Mouse (Mus musculus): ENCODE measurements around the gene Trappc11. TPM values are rescaled to one million over a fixed set of nuclear protein-coding genes. Genes with fewer than 3 reads are reported as not detected.

The Trappc11 gene
- 28.7 TPM for polyA plus RNA-seq (2014; fragmentation: Illumina TruSeq; extraction: RNeasy Lipid Tissue Mini Kit (QIAGEN cat#74804); ENCODE audit: low replicate concordance)

DNA sequence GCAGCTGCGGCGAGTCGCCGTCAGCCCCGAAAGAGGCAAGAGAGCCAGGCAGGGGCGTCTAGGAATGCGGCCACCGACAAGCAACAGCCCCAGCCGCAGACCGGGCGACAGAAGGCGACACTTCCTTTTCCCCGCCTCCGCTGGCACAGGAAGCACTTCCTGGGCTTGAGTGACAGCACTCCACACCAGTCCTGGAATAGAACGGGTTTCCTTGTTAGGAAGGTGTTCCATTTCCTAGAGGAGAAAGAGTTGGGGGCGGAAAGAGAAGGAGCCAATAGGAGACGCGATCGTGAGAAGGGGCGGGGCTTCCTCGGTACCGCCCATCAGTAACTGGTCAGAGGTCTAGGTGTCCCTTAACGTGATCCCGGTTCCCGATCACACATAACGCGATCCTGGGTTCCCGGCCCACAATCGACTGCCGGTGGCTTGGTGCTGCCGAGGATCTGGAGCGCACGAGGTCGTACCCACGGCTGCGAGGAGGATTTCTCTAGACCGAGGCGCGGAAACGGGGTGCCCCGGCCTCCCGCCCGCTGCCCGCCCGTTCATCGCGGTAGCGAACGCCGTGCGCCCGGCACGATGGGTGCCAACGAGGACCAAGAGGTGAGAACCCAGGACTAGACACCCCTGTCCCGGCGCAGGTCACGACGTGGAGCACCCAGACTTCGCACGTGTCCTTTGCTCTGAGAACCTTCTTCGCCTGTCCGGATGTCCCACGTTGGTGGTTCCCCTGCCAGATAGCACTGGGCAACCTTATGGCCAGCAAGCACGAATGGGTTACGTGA is at the start of gene Trappc11, which contains the start of gene Rwdd4a:
Gene Trappc11, minus strand, starts transcription at position 127 of the 782 bp plus-strand sequence.
Gene Rwdd4a, plus strand, starts transcription at position 321 of the 782 bp plus-strand sequence.

DNA sequence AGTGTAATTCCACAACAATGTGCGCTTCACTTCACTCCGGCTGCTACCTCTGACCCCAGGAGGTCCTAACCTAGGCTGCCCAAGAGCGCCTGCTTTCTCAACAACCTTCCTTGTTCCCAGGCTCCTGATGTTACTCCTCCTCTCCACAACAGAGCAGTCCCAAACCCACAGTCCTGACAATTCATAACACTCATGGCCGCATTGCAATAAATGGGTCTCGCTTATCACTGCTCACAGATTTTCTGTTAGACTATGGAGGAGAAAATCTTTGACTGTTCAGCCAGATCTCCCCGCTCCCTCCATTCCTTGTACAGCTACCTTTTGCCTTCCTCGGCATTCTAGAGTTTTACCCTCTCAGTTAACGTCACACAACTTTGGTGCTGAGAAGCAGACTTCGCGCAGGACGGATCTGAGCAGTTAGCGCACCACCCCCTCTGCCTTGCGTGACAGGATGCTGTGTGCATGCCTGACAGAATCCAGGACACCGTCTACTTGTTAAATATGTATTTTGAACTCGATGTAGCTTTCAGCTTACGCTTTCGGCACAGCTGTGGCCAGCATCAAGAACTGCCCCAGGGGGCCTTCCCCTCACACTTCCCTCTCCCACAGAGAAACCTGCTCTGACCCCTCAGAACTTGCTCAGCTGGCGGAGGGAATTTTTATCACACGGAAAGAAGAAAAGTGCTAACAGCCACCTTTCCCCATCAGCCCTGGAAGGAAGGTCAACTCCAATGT is 86.8 kb downstream of the Trappc11 start, which contains the start of gene Stox2:
Gene Stox2, minus strand, starts transcription at position 51 of the 735 bp plus-strand sequence.

Other genes starting within 250 kb of the Trappc11 start
- 3.9 TPM for gene Stox2, start 87.1 kb downstream of the Trappc11 start, polyA plus RNA-seq (2014; fragmentation: Illumina TruSeq; extraction: RNeasy Lipid Tissue Mini Kit (QIAGEN cat#74804); ENCODE audit: low replicate concordance)
- 18.4 TPM for gene Rwdd4a, start 194 bp upstream of the Trappc11 start, polyA plus RNA-seq (2014; fragmentation: Illumina TruSeq; extraction: RNeasy Lipid Tissue Mini Kit (QIAGEN cat#74804); ENCODE audit: low replicate concordance)
- 11.5 TPM for gene Ing2, start 142.1 kb upstream of the Trappc11 start, polyA plus RNA-seq (2014; fragmentation: Illumina TruSeq; extraction: RNeasy Lipid Tissue Mini Kit (QIAGEN cat#74804); ENCODE audit: low replicate concordance)
- 25.8 TPM for gene Cdkn2aip, start 180.5 kb upstream of the Trappc11 start, polyA plus RNA-seq (2014; fragmentation: Illumina TruSeq; extraction: RNeasy Lipid Tissue Mini Kit (QIAGEN cat#74804); ENCODE audit: low replicate concordance)